Mouse (Mus musculus) embryonic fibroblast, embryonic 13.5 days (primary cell): ENCODE results near the gene Arl15. TPM values are rescaled to one million over a fixed set of nuclear protein-coding genes. Genes with fewer than 3 reads are reported as not detected.

ENCODE experiments used
- H3K27ac ChIP-seq: 2 replicates; pipeline ENCODE4 v1.5.1; 2012; ENCODE audit warnings: low read length, control low read depth, inconsistent platforms; ENCODE audit not compliant: insufficient read depth
- H3K4me1 ChIP-seq: 2 replicates; pipeline ENCODE4 v1.6.1; 2011; ENCODE audit warnings: low read length; ENCODE audit not compliant: control insufficient read depth, insufficient read depth
- H3K4me3 ChIP-seq: 2 replicates; pipeline ENCODE4 v1.5.1; 2011; ENCODE audit warnings: mild to moderate bottlenecking, control low read depth, low read length; ENCODE audit not compliant: insufficient read depth
- CTCF ChIP-seq: IDR thresholded peaks from 2 replicates; pipeline ENCODE4 v1.5.1; 2011; ENCODE audit warnings: mild to moderate bottlenecking, control low read depth, low read length, moderate library complexity, borderline replicate concordance; ENCODE audit not compliant: insufficient read depth
- POLR2A ChIP-seq: IDR thresholded peaks from 2 replicates; pipeline ENCODE4 v1.6.1; 2011; ENCODE audit warnings: low read depth, mild to moderate bottlenecking, control low read depth, low read length, moderate library complexity
- polyA plus RNA-seq: library from polyadenylated mRNA; stranded (reverse); fragments of >200 nt; gene quantifications from 2 replicates; pipeline ENCODE4 v1.2.4, GENCODE M21; 2011; ENCODE audit warnings: low read depth; ENCODE audit not compliant: missing spikeins, insufficient read length

Gene Arl15
- polyA plus RNA-seq, 1 experiment = 26.9 TPM

DNA sequence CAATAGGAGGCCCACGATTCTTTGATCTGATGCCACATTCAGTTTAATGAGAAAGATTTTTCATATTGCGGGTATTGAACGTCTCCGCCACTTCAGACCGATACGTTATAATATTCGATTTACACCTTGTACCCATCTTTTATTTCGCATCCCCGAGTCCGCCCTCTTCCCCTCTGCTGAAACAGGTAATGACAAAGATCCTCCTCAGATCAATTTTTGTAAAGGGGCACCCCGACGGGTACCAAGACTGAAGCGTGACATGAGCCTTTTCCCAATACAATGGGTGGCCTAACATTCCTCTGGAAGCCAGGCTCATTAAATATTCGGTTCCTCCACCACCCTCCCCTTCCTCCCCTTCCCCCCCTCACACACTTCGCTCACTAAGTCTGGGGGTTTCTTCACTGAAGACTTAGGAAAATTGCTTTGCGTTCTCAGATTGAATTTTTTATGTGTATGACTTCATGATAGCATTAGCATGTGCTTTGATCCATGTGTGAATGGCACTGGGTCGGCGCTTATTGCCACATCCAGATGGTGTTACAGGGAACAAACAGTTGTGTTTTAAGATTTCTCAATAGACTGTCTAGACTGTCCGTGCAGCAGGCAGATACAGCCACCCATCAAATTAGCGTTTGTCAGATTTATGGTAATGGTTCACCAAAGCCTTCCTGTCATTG is 85.5 kb downstream of the Arl15 start:
- TF ChIP-seq CTCF (no peak), POLR2A (no peak)
- Histone ChIP-seq H3K4me3 (no peak overlapping the region), H3K4me1 (peaks cover 2% of the 10 kb centered on the region; the same call in 1 of the 2 replicates), H3K27ac (no peak overlapping the region)

DNA sequence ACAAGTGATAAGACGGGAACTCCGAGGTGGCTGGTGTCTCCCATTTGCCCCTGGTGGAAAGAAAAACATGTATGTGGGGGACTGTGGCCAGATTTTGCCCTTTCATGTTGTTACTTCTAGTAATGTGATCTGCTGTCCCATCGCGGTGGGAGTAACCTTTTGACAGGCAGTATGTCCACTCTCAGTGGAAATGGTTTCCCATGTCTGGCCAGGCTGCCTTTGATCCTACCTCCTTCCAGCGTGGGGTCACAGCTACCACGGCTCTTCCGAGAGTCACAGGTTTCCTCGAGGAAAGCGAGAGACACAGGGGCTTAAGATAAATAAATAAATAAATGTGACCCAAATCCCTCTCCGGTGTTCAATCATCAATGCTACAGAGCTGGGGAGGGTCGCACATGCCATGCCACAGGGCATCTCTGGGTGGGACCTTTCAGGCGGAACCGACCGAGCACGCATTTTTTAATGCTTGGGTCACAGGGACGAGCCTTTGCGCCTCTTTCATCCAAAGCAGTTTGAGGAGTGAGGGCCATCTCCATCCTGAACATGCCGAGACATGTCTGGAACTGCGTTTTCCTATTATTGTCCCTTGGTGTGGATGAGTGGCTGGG is 86.4 kb downstream of the Arl15 start:
- peaks cover 2% of the 10 kb centered on the region; the same call in 1 of the 2 replicates for H3K4me1 ChIP-seq
- H3K27ac ChIP-seq = peak overlapping the region; percentile 22; the same call in 1 of the 2 replicates
- no peak overlapping the region for H3K4me3 ChIP-seq
- TF ChIP-seq CTCF = no peak
- TF ChIP-seq POLR2A = no peak

DNA sequence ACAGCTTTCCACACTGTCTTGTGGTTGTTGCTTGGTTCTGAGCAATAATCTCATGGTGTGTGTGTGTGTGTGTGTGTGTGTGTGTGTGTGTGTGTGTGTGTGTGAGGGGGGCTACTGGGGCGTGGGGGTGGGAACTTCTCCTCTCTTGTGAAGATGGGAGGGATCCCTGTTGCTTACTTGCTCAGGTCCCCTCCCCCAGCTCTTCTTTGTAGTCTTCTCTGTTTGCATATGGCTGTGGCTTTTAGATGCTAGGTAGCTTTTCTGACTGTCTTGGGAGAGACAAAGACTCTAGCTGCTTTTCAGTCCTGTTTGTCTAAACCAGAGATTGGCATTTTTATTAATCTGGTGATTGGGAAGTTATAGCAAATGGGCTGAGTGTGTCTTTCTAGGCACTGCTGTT is 88.7 kb downstream of the Arl15 start:
- H3K4me3 ChIP-seq = no peak overlapping the region
- no peak for TF ChIP-seq POLR2A
- TF ChIP-seq CTCF = no peak
- peaks cover 2% of the 10 kb centered on the region; the same call in 1 of the 2 replicates for H3K4me1 ChIP-seq
- H3K27ac ChIP-seq = no peak overlapping the region

DNA sequence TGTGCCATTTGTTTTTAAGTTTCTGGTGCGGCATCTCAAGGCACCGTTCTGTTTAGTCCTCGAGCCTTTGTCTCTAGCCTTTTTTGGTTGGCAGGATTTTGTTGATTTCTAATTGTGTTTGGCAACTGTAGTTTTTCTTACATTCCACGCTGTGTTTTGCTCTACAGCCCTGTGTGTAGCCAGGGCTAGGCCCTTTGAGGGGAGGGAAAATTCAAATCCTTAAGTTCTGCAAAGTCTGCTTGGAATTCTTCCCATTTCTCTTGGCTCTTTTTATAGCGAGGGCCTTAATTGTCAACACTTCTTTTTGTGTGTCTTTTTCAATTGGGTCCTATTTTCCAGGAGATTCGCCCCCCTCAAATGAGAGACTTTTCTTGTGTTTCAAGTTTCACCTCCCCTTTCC is 92.8 kb downstream of the Arl15 start:
- no peaks in the 10 kb centered on the region for H3K4me1 ChIP-seq
- TF ChIP-seq CTCF = no peak
- no peak for TF ChIP-seq POLR2A
- no peak overlapping the region for H3K27ac ChIP-seq
- H3K4me3 ChIP-seq = no peak overlapping the region

DNA sequence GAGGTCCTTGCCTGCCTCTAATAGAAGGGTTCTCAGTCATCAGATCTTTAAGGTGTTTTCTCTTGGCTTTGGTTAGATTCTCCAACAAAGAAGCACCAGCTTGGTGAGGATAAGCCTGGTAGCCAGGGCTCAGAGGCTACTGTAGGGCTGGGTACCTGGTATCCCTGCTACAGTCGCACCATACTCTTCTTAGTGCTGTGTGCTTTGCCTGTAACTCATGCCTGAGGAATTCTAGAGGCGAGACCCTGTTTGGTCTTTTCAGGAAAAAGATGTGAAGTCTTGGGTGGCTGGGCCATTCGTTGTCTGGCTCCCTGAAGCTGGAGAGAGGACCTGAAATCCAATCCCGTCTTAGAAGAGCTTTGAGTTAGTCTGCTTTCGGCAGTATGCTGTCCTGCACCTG is 93.8 kb downstream of the Arl15 start:
- Histone ChIP-seq H3K27ac (no peak overlapping the region), H3K4me3 (no peak overlapping the region), H3K4me1 (no peaks in the 10 kb centered on the region)
- TF ChIP-seq POLR2A (no peak), CTCF (no peak)

DNA sequence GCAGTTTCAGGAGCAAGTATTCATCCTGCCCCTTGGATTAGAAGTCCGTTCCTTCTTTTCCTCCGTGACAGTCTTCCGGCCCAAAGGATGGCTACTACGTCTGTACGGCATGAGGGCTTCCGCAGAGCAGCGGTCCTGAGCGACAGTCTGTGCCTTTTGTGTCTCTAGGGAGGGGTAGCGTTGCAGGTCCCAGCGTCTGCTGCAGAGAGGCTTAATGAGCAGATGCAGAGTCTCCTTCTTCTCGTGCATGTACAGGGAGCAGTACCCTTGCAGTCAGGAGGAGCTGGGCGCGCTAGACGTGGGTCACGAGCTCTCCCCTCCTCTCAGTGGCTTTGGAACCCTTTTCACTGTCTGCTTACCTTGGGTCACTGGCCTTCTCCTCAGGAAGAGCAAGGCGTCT is 94.4 kb downstream of the Arl15 start:
- no peak overlapping the region for H3K4me3 ChIP-seq
- no peak for TF ChIP-seq CTCF
- TF ChIP-seq POLR2A = no peak
- no peak overlapping the region for H3K27ac ChIP-seq
- no peaks in the 10 kb centered on the region for H3K4me1 ChIP-seq

DNA sequence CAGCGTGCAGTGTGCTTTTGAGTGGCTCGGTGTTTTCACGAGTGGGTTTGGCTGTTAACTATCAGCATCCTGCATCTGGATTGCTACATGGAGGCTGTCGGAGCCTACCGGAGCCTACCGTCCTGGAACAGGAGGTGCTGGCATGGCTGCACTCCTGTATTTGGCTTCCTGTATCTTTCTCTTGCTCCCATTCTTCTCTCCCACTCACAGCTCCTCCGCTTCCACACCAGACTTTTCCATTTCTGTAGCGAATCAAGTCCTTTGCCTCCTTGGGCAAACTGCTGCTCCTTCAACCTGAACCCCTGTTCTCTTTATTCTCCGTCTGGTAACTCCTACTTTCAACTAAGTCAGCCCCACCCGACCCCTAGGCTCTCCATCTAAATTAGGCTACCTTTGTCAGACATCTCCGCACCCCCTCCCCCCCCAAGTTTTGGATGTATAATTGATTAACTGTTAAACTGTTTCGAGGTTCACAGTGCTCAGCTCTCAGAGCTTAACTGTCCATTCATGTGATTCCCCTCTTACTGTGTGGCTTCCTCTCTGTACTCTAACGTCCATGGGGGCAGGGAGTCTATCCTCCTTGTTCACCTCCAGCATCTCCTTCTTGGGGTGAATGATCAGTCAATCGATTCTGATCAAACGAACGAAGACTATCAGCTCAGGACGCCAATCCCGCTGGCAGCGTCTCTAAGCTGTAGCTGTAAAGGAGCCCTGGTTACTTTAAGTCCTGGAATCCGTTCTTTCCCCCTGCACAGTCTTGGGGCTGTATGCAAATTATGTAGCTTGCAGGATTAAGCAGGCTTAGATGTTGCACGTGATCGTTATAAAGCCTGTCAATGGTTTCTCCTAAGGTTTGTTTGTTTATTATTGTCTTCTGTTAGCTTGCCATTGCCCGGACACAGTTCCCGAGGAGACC is 95.1 kb downstream of the Arl15 start:
- H3K4me3 ChIP-seq = no peak overlapping the region
- no peaks in the 10 kb centered on the region for H3K4me1 ChIP-seq
- no peak overlapping the region for H3K27ac ChIP-seq
- TF ChIP-seq POLR2A = no peak
- no peak for TF ChIP-seq CTCF

DNA sequence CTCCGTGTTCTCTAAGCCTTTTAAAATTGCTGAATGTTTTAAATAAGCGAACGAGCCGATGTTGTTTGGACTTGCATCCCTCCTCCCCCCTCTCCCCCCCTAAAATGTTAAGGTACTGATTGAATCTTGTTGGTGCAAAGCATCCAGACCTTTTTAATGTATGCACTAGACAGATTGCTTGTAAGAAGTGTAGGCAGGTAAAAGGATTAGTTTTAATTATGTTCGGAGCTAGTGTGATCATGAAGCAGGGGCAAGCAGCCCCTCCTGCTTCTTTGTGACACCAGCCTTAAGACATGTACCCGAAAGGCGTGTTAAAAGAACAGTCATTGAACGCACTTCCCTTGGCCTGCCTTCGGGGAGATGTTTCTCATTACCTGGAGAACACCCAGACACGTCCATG is 102.4 kb downstream of the Arl15 start:
- no peaks in the 10 kb centered on the region for H3K4me1 ChIP-seq
- no peak overlapping the region for H3K27ac ChIP-seq
- TF ChIP-seq POLR2A (no peak), CTCF (no peak)
- no peak overlapping the region for H3K4me3 ChIP-seq

DNA sequence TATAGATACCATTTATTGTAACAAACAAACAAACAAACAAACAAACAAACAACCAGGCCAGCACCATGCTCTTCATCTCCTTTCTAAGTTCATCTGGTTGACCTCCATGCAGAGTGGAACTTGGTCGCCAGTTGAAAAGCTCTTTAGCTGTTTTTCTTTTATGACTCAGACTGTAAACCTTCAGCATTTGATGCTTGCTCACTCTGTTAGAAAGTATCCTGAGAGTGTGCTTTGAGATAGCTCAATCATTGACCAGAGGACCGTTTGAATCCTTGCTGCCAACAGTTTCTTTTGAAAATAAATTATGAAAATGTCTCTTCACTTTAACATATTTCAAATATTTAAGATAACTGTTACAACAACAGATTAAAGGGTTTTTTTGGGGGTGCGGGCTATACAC is 103.2 kb downstream of the Arl15 start:
- H3K4me1 ChIP-seq = no peaks in the 10 kb centered on the region
- no peak overlapping the region for H3K27ac ChIP-seq
- H3K4me3 ChIP-seq = no peak overlapping the region
- no peak for TF ChIP-seq CTCF
